Mouse (Mus musculus) MEL (cell line): ENCODE results near the gene Tent4a. TPM values are rescaled to one million over a fixed set of nuclear protein-coding genes. Genes with fewer than 3 reads are reported as not detected.

ENCODE experiments used
- DNase-seq: peaks from one replicate; pipeline ENCODE4 v3.0.0; 2011; ENCODE audit warnings: low read depth, low spot score
- H3K27ac ChIP-seq: 2 replicates; pipeline ENCODE4 v1.5.1; 2012; ENCODE audit warnings: low read depth, mild to moderate bottlenecking, control low read depth, low read length, moderate library complexity; ENCODE audit not compliant: control insufficient read depth
- H3K27me3 ChIP-seq, 2 experiments: fragments of 150-350 bp in 1 of 2; sonication (generic) in 1 of 2; 2 replicates each; pipeline ENCODE4 v1.6.1; 2012; ENCODE audit warnings: low read length in 2 of 2, mild to moderate bottlenecking in 2 of 2, improper control_type of control experiment in 1 of 2, moderate library complexity in 1 of 2; ENCODE audit not compliant: insufficient read depth in 2 of 2, control insufficient read depth in 1 of 2
- H3K36me3 ChIP-seq, 2 experiments: 2 replicates each; pipeline ENCODE4 v1.6.1; 2012 to 2014; ENCODE audit warnings: low read length in 2 of 2, improper control_type of control experiment in 1 of 2, inconsistent platforms in 1 of 2, mild to moderate bottlenecking in 1 of 2; ENCODE audit not compliant: insufficient read depth in 2 of 2, control insufficient read depth in 1 of 2
- H3K4me1 ChIP-seq, 2 experiments: fragments of 150-350 bp in 1 of 2; sonication (generic) in 1 of 2; 2 replicates each; pipeline ENCODE4 v1.6.1; 2012; ENCODE audit warnings: low read length in 2 of 2, improper control_type of control experiment in 1 of 2, mild to moderate bottlenecking in 1 of 2; ENCODE audit not compliant: insufficient read depth in 2 of 2, control insufficient read depth in 1 of 2
- H3K4me3 ChIP-seq, 2 experiments: fragments of 150-350 bp in 1 of 2; sonication (generic) in 1 of 2; 2 replicates each; pipeline ENCODE4 v1.5.1; 2012; ENCODE audit warnings: low read depth in 2 of 2, low read length in 2 of 2, mild to moderate bottlenecking in 2 of 2, moderate library complexity in 2 of 2, control low read depth in 1 of 2, improper control_type of control experiment in 1 of 2; ENCODE audit not compliant: control insufficient read depth in 1 of 2, insufficient read depth in 1 of 2
- H3K79me2 ChIP-seq: 2 replicates; pipeline ENCODE4 v1.6.1; 2012; ENCODE audit warnings: mild to moderate bottlenecking, low read length, moderate library complexity; ENCODE audit not compliant: control insufficient read depth, poor library complexity, insufficient read depth
- H3K9ac ChIP-seq: 2 replicates; pipeline ENCODE4 v1.6.1; 2012; ENCODE audit warnings: low read depth, mild to moderate bottlenecking, control low read depth, low read length, moderate library complexity; ENCODE audit not compliant: control insufficient read depth, poor library complexity, severe bottlenecking
- H3K9me3 ChIP-seq: fragments of 150-350 bp; sonication (generic); replicated peaks from 2 replicates; pipeline ENCODE4 v1.6.1; 2012; ENCODE audit warnings: mild to moderate bottlenecking, low read length, improper control_type of control experiment, moderate library complexity; ENCODE audit not compliant: insufficient read depth
- BHLHE40 ChIP-seq: IDR thresholded peaks from 2 replicates; pipeline ENCODE4 v1.6.1; 2012; ENCODE audit warnings: low read depth, mild to moderate bottlenecking, inconsistent platforms, low read length, improper control_type of control experiment, borderline replicate concordance
- E2F4 ChIP-seq: IDR thresholded peaks from 2 replicates; pipeline ENCODE4 v1.6.1; 2011; ENCODE audit warnings: low read depth, low read length, improper control_type of control experiment, borderline replicate concordance
- ELF1 ChIP-seq: IDR thresholded peaks from 2 replicates; pipeline ENCODE4 v1.6.1; 2014; ENCODE audit warnings: low read depth, mild to moderate bottlenecking, inconsistent platforms, low read length, improper control_type of control experiment, moderate library complexity
- EP300 ChIP-seq, 2 experiments: IDR thresholded peaks; 2 replicates each; pipeline ENCODE4 v1.6.1; 2011; ENCODE audit warnings: improper control_type of control experiment in 2 of 2, low read length in 2 of 2, low read depth in 1 of 2, mild to moderate bottlenecking in 1 of 2
- GABPA ChIP-seq: IDR thresholded peaks from 2 replicates; pipeline ENCODE4 v1.6.1; 2012; ENCODE audit warnings: low read depth, mild to moderate bottlenecking, inconsistent platforms, low read length, improper control_type of control experiment, moderate library complexity
- HCFC1 ChIP-seq: IDR thresholded peaks from 2 replicates; pipeline ENCODE4 v1.6.1; 2012; ENCODE audit warnings: low read depth, mild to moderate bottlenecking, inconsistent platforms, low read length, improper control_type of control experiment, moderate library complexity
- JUND ChIP-seq: IDR thresholded peaks from 2 replicates; pipeline ENCODE4 v1.6.1; 2011; ENCODE audit warnings: low read depth, mild to moderate bottlenecking, improper control_type of control experiment, low read length
- MAFK ChIP-seq: IDR thresholded peaks from 2 replicates; pipeline ENCODE4 v1.6.1; 2011; ENCODE audit warnings: low read depth, mild to moderate bottlenecking, low read length, improper control_type of control experiment, borderline replicate concordance
- MAX ChIP-seq: IDR thresholded peaks from 2 replicates; pipeline ENCODE4 v1.6.1; 2011; ENCODE audit warnings: low read length, improper control_type of control experiment
- MAZ ChIP-seq: IDR thresholded peaks from 2 replicates; pipeline ENCODE4 v1.6.1; 2012; ENCODE audit warnings: low read depth, mild to moderate bottlenecking, inconsistent platforms, low read length, improper control_type of control experiment
- MEF2A ChIP-seq: IDR thresholded peaks from 2 replicates; pipeline ENCODE4 v1.6.1; 2014; ENCODE audit warnings: low read depth, mild to moderate bottlenecking, inconsistent platforms, low read length, improper control_type of control experiment; ENCODE audit not compliant: poor library complexity, insufficient replicate concordance, severe bottlenecking; ENCODE audit errors: extremely low read depth
- MYC ChIP-seq: IDR thresholded peaks from 2 replicates; pipeline ENCODE4 v1.6.1; 2011; ENCODE audit warnings: low read depth, mild to moderate bottlenecking, low read length, improper control_type of control experiment, moderate library complexity
- NELFE ChIP-seq: IDR thresholded peaks from 2 replicates; pipeline ENCODE4 v1.6.1; 2011; ENCODE audit warnings: low read depth, low read length, improper control_type of control experiment
- NRF1 ChIP-seq: IDR thresholded peaks from 2 replicates; pipeline ENCODE4 v1.6.1; 2014; ENCODE audit warnings: low read depth, mild to moderate bottlenecking, inconsistent platforms, low read length, improper control_type of control experiment, moderate library complexity; ENCODE audit not compliant: poor library complexity, insufficient read depth, severe bottlenecking
- POLR2AphosphoS2 ChIP-seq: IDR thresholded peaks from 2 replicates; pipeline ENCODE4 v1.6.1; 2011; ENCODE audit warnings: low read length, improper control_type of control experiment
- RAD21 ChIP-seq: IDR thresholded peaks from 2 replicates; pipeline ENCODE4 v1.6.1; 2011; ENCODE audit warnings: mild to moderate bottlenecking, low read depth, low read length, improper control_type of control experiment
- RCOR1 ChIP-seq: IDR thresholded peaks from 2 replicates; pipeline ENCODE4 v1.6.1; 2012; ENCODE audit warnings: low read depth, mild to moderate bottlenecking, inconsistent platforms, low read length, improper control_type of control experiment
- SIN3A ChIP-seq: IDR thresholded peaks from 2 replicates; pipeline ENCODE4 v1.6.1; 2012; ENCODE audit warnings: low read length, improper control_type of control experiment, inconsistent platforms
- TAL1 ChIP-seq: IDR thresholded peaks from 2 replicates; pipeline ENCODE4 v1.6.1; 2012; ENCODE audit warnings: mild to moderate bottlenecking, inconsistent platforms, low read length, moderate library complexity, mixed read lengths
- TCF12 ChIP-seq: IDR thresholded peaks from 2 replicates; pipeline ENCODE4 v1.6.1; 2014; ENCODE audit warnings: low read depth, mild to moderate bottlenecking, inconsistent platforms, low read length, improper control_type of control experiment, moderate library complexity
- UBTF ChIP-seq: IDR thresholded peaks from 2 replicates; pipeline ENCODE4 v1.6.1; 2012; ENCODE audit warnings: low read depth, mild to moderate bottlenecking, inconsistent platforms, low read length, improper control_type of control experiment, moderate library complexity, borderline replicate concordance; ENCODE audit not compliant: insufficient read depth
- USF2 ChIP-seq, 2 experiments: IDR thresholded peaks; 2 replicates each; pipeline ENCODE4 v1.6.1; 2011 to 2012; ENCODE audit warnings: improper control_type of control experiment in 2 of 2, low read length in 2 of 2, borderline replicate concordance in 1 of 2, inconsistent platforms in 1 of 2, low read depth in 1 of 2, mild to moderate bottlenecking in 1 of 2; ENCODE audit not compliant: insufficient read depth in 1 of 2
- ZC3H11A ChIP-seq: IDR thresholded peaks from 2 replicates; pipeline ENCODE4 v1.6.1; 2012; ENCODE audit warnings: low read depth, mild to moderate bottlenecking, inconsistent platforms, low read length, improper control_type of control experiment
- ZMIZ1 ChIP-seq: IDR thresholded peaks from 2 replicates; pipeline ENCODE4 v1.6.1; 2012; ENCODE audit warnings: low read depth, mild to moderate bottlenecking, inconsistent platforms, low read length, improper control_type of control experiment, moderate library complexity
- ZNF384 ChIP-seq: IDR thresholded peaks from 2 replicates; pipeline ENCODE4 v1.6.1; 2012; ENCODE audit warnings: low read depth, mild to moderate bottlenecking, inconsistent platforms, low read length, improper control_type of control experiment
- polyA plus RNA-seq, 2 experiments: library from polyadenylated mRNA; stranded (reverse) in 1 of 2; unstranded in 1 of 2; fragments of >175 nt in 1 of 2; fragments of >200 nt in 1 of 2; gene quantifications; 2 replicates each; pipeline versions ENCODE4 v1.2.1 to v1.2.4; 2012; ENCODE audit warnings: low replicate concordance in 2 of 2, low read depth in 1 of 2; ENCODE audit not compliant: insufficient read length in 2 of 2, insufficient read depth in 1 of 2, missing spikeins in 1 of 2
- total RNA-seq: library from RNA; depleted of rRNA; stranded (reverse); fragments of 300-350 nt; gene quantifications from 2 replicates; pipeline ENCODE4 v1.2.3, GENCODE M21; 2012

Gene Tent4a
- total and polyA plus RNA-seq, 3 experiments: 12.2 to 18.4 TPM; not detected in 1

DNA sequence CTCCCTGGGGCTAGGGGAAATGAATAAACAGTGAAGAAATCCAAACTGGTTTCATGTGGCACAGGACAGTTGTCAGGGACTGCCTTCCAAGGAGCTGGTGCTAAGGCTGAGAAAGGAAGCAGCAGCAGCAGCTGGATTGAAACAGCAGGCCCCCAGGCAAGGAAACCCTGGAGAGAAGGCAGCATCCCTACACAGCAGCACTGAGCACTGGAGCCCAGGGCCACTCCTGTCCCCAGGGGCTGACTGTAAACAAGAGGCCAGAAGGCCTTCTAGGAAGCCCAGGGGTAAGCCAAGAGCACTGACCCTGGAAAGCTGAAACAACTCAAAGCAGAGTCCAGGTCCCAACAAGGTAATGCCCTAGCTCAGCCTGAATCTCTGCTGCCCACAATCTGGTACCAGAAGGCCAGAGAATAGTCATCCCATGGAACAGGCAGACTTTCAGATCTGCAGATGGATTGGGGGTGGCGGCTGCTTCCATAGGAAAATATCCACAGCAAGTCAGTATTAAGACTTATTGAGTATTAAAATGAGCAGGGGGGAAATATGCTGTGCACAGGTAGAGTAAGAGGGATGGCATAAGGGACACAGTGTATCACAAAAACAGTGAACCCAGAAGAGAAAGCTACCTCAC lies 12.1 kb downstream of the Tent4a start:
- no peak overlapping the region for H3K9ac ChIP-seq
- no peaks in the 10 kb centered on the region for H3K27me3 ChIP-seq
- TF ChIP-seq BHLHE40 (no peak), TAL1 (no peak), ZC3H11A (no peak), SIN3A (no peak), USF2 (IDR thresholded peaks at IDR 0.05; ENCODE audit: borderline replicate concordance in 1 of 2, insufficient read depth in 1 of 2, low read depth in 1 of 2, low read length in 2 of 2) (no peak), UBTF (no peak), EP300 (IDR thresholded peaks at IDR 0.05; ENCODE audit: low read depth in 1 of 2, low read length in 2 of 2) (no peak), RAD21 (no peak), MYC (no peak), JUND (no peak), POLR2AphosphoS2 (no peak), HCFC1 (no peak), RCOR1 (no peak)
- no peak overlapping the region for H3K4me3 ChIP-seq
- no peak overlapping the region for H3K27ac ChIP-seq
- DNase-seq: no peak
- H3K4me1 ChIP-seq: no peaks in the 10 kb centered on the region; a peak in 1 of 4 replicates
- H3K9me3 ChIP-seq: no peaks in the 10 kb centered on the region
- no peaks in the 10 kb centered on the region for H3K36me3 ChIP-seq
- peaks cover 87% of the 10 kb centered on the region for H3K79me2 ChIP-seq

GRCm38 (mm10) chr13:69519137-69519536 lies 15.3 kb downstream of the Tent4a start:
- peaks cover 66% of the 10 kb centered on the region for H3K79me2 ChIP-seq
- H3K4me1 ChIP-seq: no peaks in the 10 kb centered on the region
- H3K27me3 ChIP-seq: no peaks in the 10 kb centered on the region
- H3K9ac ChIP-seq: no peak overlapping the region
- no peaks in the 10 kb centered on the region for H3K9me3 ChIP-seq
- TF ChIP-seq ELF1: no peak
- TF ChIP-seq MAFK: no peak
- no peak for TF ChIP-seq ZNF384
- no peak for TF ChIP-seq HCFC1
- no peak for TF ChIP-seq USF2 (IDR thresholded peaks at IDR 0.05; ENCODE audit: borderline replicate concordance in 1 of 2, insufficient read depth in 1 of 2, low read depth in 1 of 2, low read length in 2 of 2)
- TF ChIP-seq NELFE: no peak
- no peak for TF ChIP-seq ZMIZ1
- TF ChIP-seq NRF1: no peak
- no peak for TF ChIP-seq GABPA
- TF ChIP-seq MEF2A: no peak
- no peak for TF ChIP-seq MAZ
- no peak for TF ChIP-seq E2F4
- no peak for TF ChIP-seq TCF12
- no peak for TF ChIP-seq JUND
- TF ChIP-seq MAX: no peak
- no peak for TF ChIP-seq TAL1
- TF ChIP-seq, all 39 proteins: peak for 0
- Histone ChIP-seq H3K27ac (no peak overlapping the region), H3K36me3 (no peaks in the 10 kb centered on the region; a peak in 1 of 4 replicates), H3K4me3 (no peak overlapping the region)
- DNase-seq: no peak
